Mouse (Mus musculus) megakaryocyte, embryonic 14.5 days (primary cell): ENCODE measurements around the gene Sar1a. TPM values are rescaled to one million over a fixed set of nuclear protein-coding genes. Genes with fewer than 3 reads are reported as not detected.
A peak's percentile ranks its signal among the peaks of the same experiment; 100 is the strongest.

Experiments used
- H3K27me3 ChIP-seq: replicated peaks from 2 replicates; pipeline ENCODE3; 2012; ENCODE audit warnings: inconsistent platforms
- H3K36me3 ChIP-seq: replicated peaks from 2 replicates; pipeline ENCODE3; 2012; ENCODE audit warnings: low read length, inconsistent platforms, mixed read lengths
- H3K4me1 ChIP-seq: 2 replicates; pipeline ENCODE4 v1.6.1; 2012; ENCODE audit warnings: inconsistent platforms
- H3K4me3 ChIP-seq: replicated peaks from 2 replicates; pipeline ENCODE3; 2012; ENCODE audit warnings: moderate library complexity, mild to moderate bottlenecking, inconsistent platforms
- H3K9me3 ChIP-seq: 2 replicates; pipeline ENCODE4 v1.6.1; 2012; ENCODE audit warnings: inconsistent platforms
- FLI1 ChIP-seq: IDR thresholded peaks from 2 replicates; pipeline ENCODE4 v1.6.1; 2012; ENCODE audit warnings: low read length, inconsistent platforms, mixed read lengths
- GATA1 ChIP-seq: IDR thresholded peaks from 3 replicates; pipeline ENCODE4 v1.6.1; 2012; ENCODE audit warnings: mixed read lengths, low read length, inconsistent platforms, borderline replicate concordance
- polyA plus RNA-seq: library from polyadenylated mRNA; stranded (reverse); fragments of >175 nt; gene quantifications from 2 replicates; pipeline ENCODE4 v1.2.3, GENCODE M21; 2012; ENCODE audit warnings: low replicate concordance; ENCODE audit not compliant: insufficient read depth

Gene Sar1a
- polyA plus RNA-seq, 1 experiment, result 24.0 TPM

GRCm38 (mm10) chr10:61713601-61714000 is 33.5 kb downstream of the Sar1a start:
- Histone ChIP-seq H3K27me3 (peaks cover 14% of the 10 kb centered on the region), H3K4me1 (peaks cover 25% of the 10 kb centered on the region), H3K36me3 (no peaks in the 10 kb centered on the region), H3K4me3 (no peak overlapping the region), H3K9me3 (peaks cover 12% of the 10 kb centered on the region)
- TF ChIP-seq FLI1 (no peak), GATA1 (no peak)

- Histone ChIP-seq H3K27me3 (peaks cover 14% of the 10 kb centered on the region), H3K36me3 (no peaks in the 10 kb centered on the region), H3K4me1 (peaks cover 25% of the 10 kb centered on the region), H3K4me3 (no peak overlapping the region), H3K9me3 (peaks cover 12% of the 10 kb centered on the region)
- TF ChIP-seq FLI1 (no peak), GATA1 (no peak)
Observed at GRCm38 (mm10) chr10:61714146-61714545, 34.0 kb downstream of the Sar1a start.

GRCm38 (mm10) chr10:61714771-61715461 is 34.8 kb downstream of the Sar1a start, which contains the start of gene Aifm2:
Gene Aifm2, plus strand, starts transcription at chr10:61715263.
- TF ChIP-seq FLI1 (no peak), GATA1 (no peak)
- no peaks in the 10 kb centered on the region for H3K36me3 ChIP-seq
- H3K9me3 ChIP-seq, result peaks cover 12% of the 10 kb centered on the region

GRCm38 (mm10) chr10:61715462-61715837 is 35.4 kb downstream of the Sar1a start:
- Histone ChIP-seq H3K36me3 (no peaks in the 10 kb centered on the region), H3K4me3 (peak overlapping the region; percentile 94), H3K4me1 (peaks cover 25% of the 10 kb centered on the region), H3K9me3 (peaks cover 12% of the 10 kb centered on the region), H3K27me3 (peaks cover 14% of the 10 kb centered on the region)
- no peak for TF ChIP-seq GATA1
- TF ChIP-seq FLI1, result no peak

More at GRCm38 (mm10) chr10:61714771-61715461, 34.8 kb downstream of the Sar1a start, which contains the start of gene Aifm2:
- Histone ChIP-seq H3K4me1 (peaks cover 25% of the 10 kb centered on the region), H3K27me3 (peaks cover 14% of the 10 kb centered on the region), H3K4me3 (peak within 1 kb of the TSS; percentile 94)

- Histone ChIP-seq H3K36me3 (no peaks in the 10 kb centered on the region), H3K9me3 (peaks cover 6% of the 10 kb centered on the region), H3K4me3 (peak overlapping the region; percentile 83), H3K27me3 (peaks cover 13% of the 10 kb centered on the region), H3K4me1 (peaks cover 25% of the 10 kb centered on the region)
- TF ChIP-seq FLI1 (no peak), GATA1 (no peak)
Observed at GRCm38 (mm10) chr10:61715996-61716864, 36.1 kb downstream of the Sar1a start.

GRCm38 (mm10) chr10:61717406-61718296 is 37.6 kb downstream of the Sar1a start:
- Histone ChIP-seq H3K9me3 (no peaks in the 10 kb centered on the region), H3K4me3 (no peak overlapping the region), H3K36me3 (no peaks in the 10 kb centered on the region), H3K4me1 (peaks cover 25% of the 10 kb centered on the region), H3K27me3 (peaks cover 14% of the 10 kb centered on the region)
- TF ChIP-seq GATA1 (no peak), FLI1 (no peak)

GRCm38 (mm10) chr10:61720331-61720730 is 40.2 kb downstream of the Sar1a start:
- peaks cover 20% of the 10 kb centered on the region for H3K27me3 ChIP-seq
- H3K4me1 ChIP-seq, result peaks cover 23% of the 10 kb centered on the region
- H3K36me3 ChIP-seq, result no peaks in the 10 kb centered on the region
- no peak overlapping the region for H3K4me3 ChIP-seq
- H3K9me3 ChIP-seq, result no peaks in the 10 kb centered on the region
- no peak for TF ChIP-seq FLI1
- TF ChIP-seq GATA1, result no peak

- Histone ChIP-seq H3K27me3 (peaks cover 25% of the 10 kb centered on the region), H3K4me3 (no peak overlapping the region), H3K4me1 (peaks cover 12% of the 10 kb centered on the region), H3K9me3 (no peaks in the 10 kb centered on the region), H3K36me3 (no peaks in the 10 kb centered on the region)
- TF ChIP-seq FLI1 (no peak), GATA1 (no peak)
Observed at GRCm38 (mm10) chr10:61722215-61722614, 42.1 kb downstream of the Sar1a start.

- TF ChIP-seq GATA1 (no peak), FLI1 (no peak)
- H3K4me1 ChIP-seq, result peaks cover 12% of the 10 kb centered on the region
Observed at GRCm38 (mm10) chr10:61723271-61723670, 43.2 kb downstream of the Sar1a start.

More at GRCm38 (mm10) chr10:61723271-61723670, 43.2 kb downstream of the Sar1a start:
- peaks cover 25% of the 10 kb centered on the region for H3K27me3 ChIP-seq
- H3K36me3 ChIP-seq, result peaks cover 3% of the 10 kb centered on the region
- no peaks in the 10 kb centered on the region for H3K9me3 ChIP-seq
- no peak overlapping the region for H3K4me3 ChIP-seq
